Mouse (Mus musculus): ENCODE data around the gene Ccdc153.

Gene Ccdc153

DNA sequence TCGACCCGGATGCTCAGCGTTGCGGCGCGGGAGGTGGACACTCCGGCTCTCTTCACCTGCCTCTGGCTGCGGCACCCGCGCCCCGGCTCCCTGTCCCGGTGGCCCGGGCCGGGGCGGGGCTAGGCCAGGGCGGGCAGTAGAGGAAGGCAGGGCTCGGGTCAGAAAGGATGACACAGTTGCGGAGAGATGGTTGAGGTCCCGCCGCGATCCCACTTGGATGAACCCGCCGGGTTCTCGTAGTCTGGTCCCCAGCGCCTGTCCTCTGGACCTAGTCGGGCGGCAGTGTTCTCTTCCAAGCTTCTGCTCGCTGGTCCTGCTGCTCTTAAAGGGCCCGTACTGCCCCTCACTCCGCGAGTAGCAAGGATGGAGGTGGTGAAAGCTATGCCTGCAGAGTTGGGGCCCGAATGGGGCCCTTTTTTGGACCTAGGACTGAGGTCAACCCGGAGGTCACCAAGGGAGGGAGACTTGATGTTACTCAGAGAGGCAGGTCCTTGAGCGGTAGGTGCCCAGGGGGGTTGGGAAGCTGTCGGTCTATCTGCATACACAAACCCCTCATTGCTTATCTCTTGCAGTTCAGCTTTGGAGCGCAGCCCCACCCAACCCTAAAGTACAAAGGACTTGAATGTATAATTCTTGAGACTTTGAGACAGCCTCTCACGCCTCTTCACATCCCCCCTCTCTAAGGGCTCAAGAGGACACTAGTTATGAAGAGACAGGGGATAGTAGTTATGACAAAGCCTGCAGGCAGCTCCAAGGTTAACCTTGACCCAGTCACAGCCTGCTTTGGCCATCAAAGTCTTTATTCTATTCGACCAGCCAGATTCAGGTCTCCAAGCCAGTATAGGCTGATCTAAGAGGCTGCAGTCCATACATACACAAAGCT is 47.8 kb downstream of the Ccdc153 start, which contains the start of gene Abcg4:
Gene Abcg4 (minus strand): TSS at position 540 of the 883 bp plus-strand sequence.
- DNase-seq, result no peak

DNA sequence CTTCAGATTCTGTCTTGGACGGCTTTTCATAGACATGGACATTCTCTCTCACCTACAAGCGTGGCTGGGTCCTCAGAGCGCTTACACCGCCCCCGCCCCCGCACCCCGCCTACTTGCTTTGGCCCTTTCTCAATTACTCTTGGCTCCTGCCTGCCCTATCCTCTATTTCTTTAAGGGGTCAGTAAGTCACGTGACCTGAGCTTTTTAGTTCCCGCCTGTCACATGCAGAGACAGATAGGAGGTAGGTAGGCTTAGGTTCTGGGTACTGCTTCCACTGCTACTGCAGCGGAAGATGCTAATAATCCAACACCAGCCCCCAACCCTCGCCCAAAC is 48.4 kb downstream of the Ccdc153 start:
- no peak for DNase-seq

DNA sequence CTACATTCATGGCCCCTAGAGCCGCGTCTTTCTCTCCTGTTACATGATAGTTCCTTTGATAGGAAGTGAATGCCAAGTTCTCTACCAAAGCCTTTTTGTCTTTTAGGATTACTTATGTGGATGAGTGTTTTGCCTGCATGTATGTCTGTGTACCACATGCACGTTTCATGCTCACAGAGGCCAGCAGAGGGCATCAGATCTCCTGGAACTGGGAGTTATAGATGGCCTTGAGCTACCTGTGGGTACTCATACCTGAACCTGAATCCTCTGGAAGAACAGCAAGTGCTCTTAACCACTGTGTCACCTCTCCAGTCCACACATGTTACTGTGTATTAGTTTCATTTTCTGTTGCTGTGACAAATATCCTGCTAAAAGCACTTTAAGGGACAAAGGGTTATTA is 52.0 kb downstream of the Ccdc153 start:
- DNase-seq, result peak; percentile 38 to 45

Data from thymus, adult 18-20 months (tissue).